Mouse (Mus musculus) MEL (cell line): ENCODE measurements around the gene Pfn2. TPM values are rescaled to one million over a fixed set of nuclear protein-coding genes. Genes with fewer than 3 reads are reported as not detected.
A peak's percentile ranks its signal among the peaks of the same experiment; 100 is the strongest.

ENCODE experiments used
- DNase-seq: peaks from one replicate; pipeline ENCODE4 v3.0.0; 2011; ENCODE audit warnings: low read depth, low spot score
- H3K27ac ChIP-seq: 2 replicates; pipeline ENCODE4 v1.5.1; 2012; ENCODE audit warnings: low read depth, mild to moderate bottlenecking, control low read depth, low read length, moderate library complexity; ENCODE audit not compliant: control insufficient read depth
- H3K27me3 ChIP-seq, 2 experiments: fragments of 150-350 bp in 1 of 2; sonication (generic) in 1 of 2; 2 replicates each; pipeline ENCODE4 v1.6.1; 2012; ENCODE audit warnings: low read length in 2 of 2, mild to moderate bottlenecking in 2 of 2, improper control_type of control experiment in 1 of 2, moderate library complexity in 1 of 2; ENCODE audit not compliant: insufficient read depth in 2 of 2, control insufficient read depth in 1 of 2
- H3K36me3 ChIP-seq, 2 experiments: 2 replicates each; pipeline ENCODE4 v1.6.1; 2012 to 2014; ENCODE audit warnings: low read length in 2 of 2, improper control_type of control experiment in 1 of 2, inconsistent platforms in 1 of 2, mild to moderate bottlenecking in 1 of 2; ENCODE audit not compliant: insufficient read depth in 2 of 2, control insufficient read depth in 1 of 2
- H3K4me1 ChIP-seq, 2 experiments: fragments of 150-350 bp in 1 of 2; sonication (generic) in 1 of 2; 2 replicates each; pipeline ENCODE4 v1.6.1; 2012; ENCODE audit warnings: low read length in 2 of 2, improper control_type of control experiment in 1 of 2, mild to moderate bottlenecking in 1 of 2; ENCODE audit not compliant: insufficient read depth in 2 of 2, control insufficient read depth in 1 of 2
- H3K4me3 ChIP-seq, 2 experiments: fragments of 150-350 bp in 1 of 2; sonication (generic) in 1 of 2; 2 replicates each; pipeline ENCODE4 v1.5.1; 2012; ENCODE audit warnings: low read depth in 2 of 2, low read length in 2 of 2, mild to moderate bottlenecking in 2 of 2, moderate library complexity in 2 of 2, control low read depth in 1 of 2, improper control_type of control experiment in 1 of 2; ENCODE audit not compliant: control insufficient read depth in 1 of 2, insufficient read depth in 1 of 2
- H3K79me2 ChIP-seq: 2 replicates; pipeline ENCODE4 v1.6.1; 2012; ENCODE audit warnings: mild to moderate bottlenecking, low read length, moderate library complexity; ENCODE audit not compliant: control insufficient read depth, poor library complexity, insufficient read depth
- H3K9ac ChIP-seq: 2 replicates; pipeline ENCODE4 v1.6.1; 2012; ENCODE audit warnings: low read depth, mild to moderate bottlenecking, control low read depth, low read length, moderate library complexity; ENCODE audit not compliant: control insufficient read depth, poor library complexity, severe bottlenecking
- H3K9me3 ChIP-seq: fragments of 150-350 bp; sonication (generic); replicated peaks from 2 replicates; pipeline ENCODE4 v1.6.1; 2012; ENCODE audit warnings: mild to moderate bottlenecking, low read length, improper control_type of control experiment, moderate library complexity; ENCODE audit not compliant: insufficient read depth
- ETS1 ChIP-seq: IDR thresholded peaks from 2 replicates; pipeline ENCODE4 v1.6.1; 2012; ENCODE audit warnings: low read depth, mild to moderate bottlenecking, inconsistent platforms, low read length, improper control_type of control experiment, moderate library complexity
- GABPA ChIP-seq: IDR thresholded peaks from 2 replicates; pipeline ENCODE4 v1.6.1; 2012; ENCODE audit warnings: low read depth, mild to moderate bottlenecking, inconsistent platforms, low read length, improper control_type of control experiment, moderate library complexity
- MEF2A ChIP-seq: IDR thresholded peaks from 2 replicates; pipeline ENCODE4 v1.6.1; 2014; ENCODE audit warnings: low read depth, mild to moderate bottlenecking, inconsistent platforms, low read length, improper control_type of control experiment; ENCODE audit not compliant: poor library complexity, insufficient replicate concordance, severe bottlenecking; ENCODE audit errors: extremely low read depth
- MXI1 ChIP-seq: IDR thresholded peaks from 2 replicates; pipeline ENCODE4 v1.6.1; 2011; ENCODE audit warnings: mild to moderate bottlenecking, low read depth, low read length, improper control_type of control experiment
- POLR2A ChIP-seq, 2 experiments: IDR thresholded peaks; 2 replicates each; pipeline ENCODE4 v1.6.1; 2011 to 2012; ENCODE audit warnings: low read length in 2 of 2, mild to moderate bottlenecking in 2 of 2, control low read depth in 1 of 2, improper control_type of control experiment in 1 of 2, low read depth in 1 of 2, moderate library complexity in 1 of 2; ENCODE audit not compliant: control insufficient read depth in 1 of 2, insufficient read depth in 1 of 2, poor library complexity in 1 of 2
- POLR2AphosphoS2 ChIP-seq: IDR thresholded peaks from 2 replicates; pipeline ENCODE4 v1.6.1; 2011; ENCODE audit warnings: low read length, improper control_type of control experiment
- RAD21 ChIP-seq: IDR thresholded peaks from 2 replicates; pipeline ENCODE4 v1.6.1; 2011; ENCODE audit warnings: mild to moderate bottlenecking, low read depth, low read length, improper control_type of control experiment
- USF2 ChIP-seq, 2 experiments: IDR thresholded peaks; 2 replicates each; pipeline ENCODE4 v1.6.1; 2011 to 2012; ENCODE audit warnings: improper control_type of control experiment in 2 of 2, low read length in 2 of 2, borderline replicate concordance in 1 of 2, inconsistent platforms in 1 of 2, low read depth in 1 of 2, mild to moderate bottlenecking in 1 of 2; ENCODE audit not compliant: insufficient read depth in 1 of 2
- ZNF384 ChIP-seq: IDR thresholded peaks from 2 replicates; pipeline ENCODE4 v1.6.1; 2012; ENCODE audit warnings: low read depth, mild to moderate bottlenecking, inconsistent platforms, low read length, improper control_type of control experiment
- polyA plus RNA-seq, 2 experiments: library from polyadenylated mRNA; stranded (reverse) in 1 of 2; unstranded in 1 of 2; fragments of >175 nt in 1 of 2; fragments of >200 nt in 1 of 2; gene quantifications; 2 replicates each; pipeline versions ENCODE4 v1.2.1 to v1.2.4; 2012; ENCODE audit warnings: low replicate concordance in 2 of 2, low read depth in 1 of 2; ENCODE audit not compliant: insufficient read length in 2 of 2, insufficient read depth in 1 of 2, missing spikeins in 1 of 2
- total RNA-seq: library from RNA; depleted of rRNA; stranded (reverse); fragments of 300-350 nt; gene quantifications from 2 replicates; pipeline ENCODE4 v1.2.3, GENCODE M21; 2012

Gene Pfn2
- total and polyA plus RNA-seq, 3 experiments = 1.9 to 4.4 TPM; not detected in 1

DNA sequence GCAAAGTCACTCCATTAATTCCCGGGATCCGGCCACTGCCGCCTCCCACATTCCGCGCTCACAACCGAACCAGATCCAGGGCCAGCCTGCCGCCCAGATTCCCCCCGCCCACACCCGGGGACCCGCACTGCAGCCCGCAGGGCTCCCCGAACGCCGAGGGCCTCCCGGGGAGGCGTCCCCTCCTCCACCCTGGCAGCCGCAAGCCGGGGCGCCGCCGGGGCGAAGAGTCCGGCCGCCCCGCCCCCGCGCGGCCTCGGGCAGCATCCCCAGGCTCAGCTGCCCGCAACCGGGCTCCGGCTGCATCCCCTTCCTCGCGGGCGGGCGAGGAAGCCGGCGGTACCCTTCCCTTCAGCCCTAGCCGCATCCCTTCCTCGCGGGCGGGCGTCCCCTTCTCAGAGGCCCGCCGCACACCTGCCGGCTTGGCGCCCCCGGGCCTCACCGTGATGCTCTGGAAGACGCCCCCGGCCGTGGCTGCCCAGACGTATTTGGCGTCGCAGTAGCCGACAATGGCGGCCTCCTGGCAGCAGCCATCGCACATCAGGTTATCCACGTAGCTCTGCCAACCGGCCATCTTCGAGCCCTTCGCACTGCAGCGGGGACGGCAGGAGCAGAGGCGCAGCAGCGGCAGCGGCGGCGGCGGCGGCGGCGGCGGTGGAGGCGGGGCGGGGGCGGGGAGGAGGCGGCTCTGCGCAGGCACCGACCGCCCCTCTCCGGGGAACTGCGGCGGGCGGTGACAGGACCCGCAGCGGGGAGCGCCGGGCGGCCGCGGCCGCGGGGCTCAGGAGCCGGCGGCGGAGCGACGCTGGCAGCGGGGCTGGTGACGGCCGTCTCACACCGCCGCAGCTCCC, 743 bp downstream of the Pfn2 start:
- DNase-seq = peak; percentile 66
- peaks cover 0 to 12% of the 10 kb centered on the region in 2 experiments; a peak in 2 of 4 replicates for H3K4me1 ChIP-seq
- no peaks in the 10 kb centered on the region; the same call in 1 of the 2 replicates for H3K79me2 ChIP-seq
- no peaks in the 10 kb centered on the region for H3K27me3 ChIP-seq
- TF ChIP-seq MEF2A (no peak), POLR2A (IDR thresholded peaks at IDR 0.05; ENCODE audit: control insufficient read depth in 1 of 2, insufficient read depth in 1 of 2, low read depth in 1 of 2, low read length in 2 of 2, poor library complexity in 1 of 2) (peak in 1 of 2 experiments; percentile 20; a peak in 1 of 4 replicates)
- peak overlapping the region; percentile 58 for H3K9ac ChIP-seq
- H3K36me3 ChIP-seq = peaks cover 0 to 5% of the 10 kb centered on the region in 2 experiments; a peak in 2 of 4 replicates
- no peak overlapping the region for H3K27ac ChIP-seq
- peak overlapping the region; percentile 77 to 98 for H3K4me3 ChIP-seq
- no peaks in the 10 kb centered on the region for H3K9me3 ChIP-seq

DNA sequence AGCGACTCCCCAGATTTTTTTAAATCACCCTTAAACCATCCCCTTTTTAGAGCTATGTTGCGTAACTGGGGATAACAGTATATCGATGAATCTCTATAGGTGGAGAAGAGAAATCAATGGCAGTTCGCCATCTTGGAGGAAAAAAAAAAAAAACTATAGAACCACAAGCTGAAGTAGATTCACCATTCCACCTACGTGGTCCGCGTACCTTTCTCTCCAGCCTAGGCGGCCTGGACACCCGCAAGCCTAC, 1.3 kb downstream of the Pfn2 start:
- H3K36me3 ChIP-seq = peaks cover 0 to 5% of the 10 kb centered on the region in 2 experiments; a peak in 2 of 4 replicates
- H3K4me3 ChIP-seq = peak overlapping the region; percentile 77 to 98
- no peak overlapping the region for H3K27ac ChIP-seq
- H3K27me3 ChIP-seq = no peaks in the 10 kb centered on the region
- no peaks in the 10 kb centered on the region; the same call in 1 of the 2 replicates for H3K79me2 ChIP-seq
- H3K9me3 ChIP-seq = no peaks in the 10 kb centered on the region
- DNase-seq = peak; percentile 26
- peaks cover 0 to 12% of the 10 kb centered on the region in 2 experiments; a peak in 2 of 4 replicates for H3K4me1 ChIP-seq
- peak overlapping the region; percentile 57 for H3K9ac ChIP-seq
- TF ChIP-seq ETS1 (no peak), MXI1 (no peak), ZNF384 (peak; percentile 70)

DNA sequence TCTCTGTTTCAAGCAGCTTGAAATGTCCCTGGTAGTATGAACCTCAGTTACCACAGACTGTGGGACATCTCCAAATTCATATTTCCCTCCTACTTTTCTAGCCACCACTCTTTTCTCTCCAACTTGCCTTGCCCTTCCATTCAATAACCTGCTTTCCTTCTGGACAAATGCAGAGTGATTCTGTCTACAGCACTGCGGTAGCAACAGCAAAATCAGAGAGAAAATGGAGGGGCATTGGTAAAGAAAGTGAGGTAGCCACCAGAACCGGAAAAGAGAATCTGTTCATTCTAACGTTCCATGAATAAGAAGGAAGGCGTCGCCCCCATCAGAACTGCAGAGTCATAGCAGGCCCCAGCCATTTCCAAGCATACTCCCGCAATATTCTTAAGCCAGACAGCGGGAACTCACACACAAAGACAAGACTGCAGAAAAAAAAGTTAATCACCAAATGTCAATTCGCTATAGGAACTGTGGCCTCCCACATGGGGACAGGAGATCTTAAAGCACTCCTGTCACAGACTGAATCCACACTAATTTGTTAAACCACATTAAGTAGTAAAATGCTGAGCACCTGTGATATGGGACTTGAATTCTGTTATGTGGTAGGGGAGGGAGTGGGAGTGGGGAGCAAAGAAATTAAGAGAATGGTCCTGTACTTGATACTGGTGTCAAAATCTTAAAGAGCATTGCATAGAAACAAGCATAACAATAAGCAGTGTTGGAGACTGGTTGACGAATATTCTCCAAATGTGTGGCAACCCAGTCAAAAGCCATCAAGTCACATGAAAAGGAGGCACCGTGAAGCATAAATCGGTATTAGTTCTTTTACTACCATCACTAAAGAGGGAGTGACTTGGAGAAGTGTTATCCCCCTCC, 1.9 kb downstream of the Pfn2 start:
- Histone ChIP-seq H3K9ac (no peak overlapping the region), H3K36me3 (peaks cover 0 to 5% of the 10 kb centered on the region in 2 experiments; a peak in 2 of 4 replicates), H3K79me2 (no peaks in the 10 kb centered on the region; the same call in 1 of the 2 replicates), H3K4me3 (peak overlapping the region; percentile 77 to 98), H3K27ac (no peak overlapping the region)
- DNase-seq = peak; percentile 48
- TF ChIP-seq GABPA = no peak
- no peak for TF ChIP-seq ETS1
- TF ChIP-seq USF2 (IDR thresholded peaks at IDR 0.05; ENCODE audit: borderline replicate concordance in 1 of 2, insufficient read depth in 1 of 2, low read depth in 1 of 2, low read length in 2 of 2) = no peak
- TF ChIP-seq RAD21 = peak; percentile 1; the same call in 1 of the 2 replicates
- TF ChIP-seq POLR2AphosphoS2 = no peak
- TF ChIP-seq, all 39 proteins: peak for 1
- Histone ChIP-seq H3K9me3 (no peaks in the 10 kb centered on the region), H3K4me1 (peaks cover 0 to 12% of the 10 kb centered on the region in 2 experiments; a peak in 2 of 4 replicates), H3K27me3 (no peaks in the 10 kb centered on the region)
